ENCODE assay signal across 11 mouse cellular contexts in genomic region chr11:72435694-72436045, GRCm38 (mm10). TPM values are rescaled to one million over a fixed set of nuclear protein-coding genes. Genes with fewer than 3 reads are reported as not detected.
DNase-seq lines count a peak whose midpoint lies in the region; ATAC-seq lines count a peak whose summit lies in the region.
"Had no signal": no experiment of that assay in that cellular context is flagged by ENCODE, and none has a peak within 500 bp of the region (broad histone marks: within the 10 kb centered on the region; RNA-seq: fewer than 3 reads in every experiment).

No protein-coding gene starts in this region.

- H3K36me3 ChIP-seq in kidney, embryonic 15.5 days = no peaks in the 10 kb centered on the region

- intact Hi-C loops in gastrocnemius, postnatal 36 days (cut with DNase I) = loop anchor here (2.0 kb wide), 1 partner anchor 131 kb away; no protein-coding TSS in a partner anchor

- no peak overlapping the region for H3K4me3 ChIP-seq in kidney, embryonic 15.5 days (replicated peaks)

- peak; percentile 61 for ATAC-seq in kidney, embryonic 15.5 days (replicated peaks; ENCODE audit: low FRiP score)

- H3K9ac ChIP-seq in kidney, embryonic 15.5 days = no peak overlapping the region; the same call in 1 of the 2 replicates

- no peak overlapping the region for H3K4me2 ChIP-seq in kidney, embryonic 15.5 days

- DNase-seq in gastrocnemius, adult 8-10 months (ENCODE audit: low spot score in 2 of 2) = peak; percentile 37 to 45
- no peak for DNase-seq in gastrocnemius, postnatal 36 days
- DNase-seq in testis, postnatal 14 days (ENCODE audit: low spot score) = peak; percentile 54
- no peak for DNase-seq in testis, postnatal 10 days (ENCODE audit: low spot score)
- no peak for DNase-seq in B cell, adult 2 months
- DNase-seq in frontal cortex, postnatal 10 days (ENCODE audit: low spot score in 2 of 2) = no peak
- no peak for DNase-seq in embryo, embryonic 9.5 days (ENCODE audit: extremely low spot score)

- peaks cover 21% of the 10 kb centered on the region for H3K4me1 ChIP-seq in kidney, embryonic 15.5 days

- WGBS in kidney, embryonic 15.5 days = 4% methylated on average over 2 of the region's 2 CpGs

- no peaks in the 10 kb centered on the region for H3K9me3 ChIP-seq in kidney, embryonic 15.5 days (replicated peaks)

- no peaks in the 10 kb centered on the region for H3K27me3 ChIP-seq in kidney, embryonic 15.5 days

- H3K27ac ChIP-seq in kidney, embryonic 15.5 days = peak overlapping the region; percentile 56

RNA-seq across cellular contexts. Expression of gene Ggt6, which starts 0.3 kb away (rescaled TPM):
- total RNA-seq in gastrocnemius, adult 8-10 months (2022) = 1 to 10 TPM; 1.9 to 5.4 (median 3.8) TPM
- 1 to 10 TPM in 1 of 2 experiments, under 1 TPM in 1; 0.28 to 1.0 TPM for total RNA-seq in gastrocnemius, postnatal 36 days (2021)
- 0.87 and 0.95 TPM in 2 replicates for polyA plus RNA-seq in kidney, embryonic 15.5 days (2015; fragmentation: Nextera tagmentation; extraction: Ambion mirVana)
- total RNA-seq: heart, postnatal 36 days; left cerebral cortex, postnatal 14 days had no signal
- polyA plus RNA-seq: embryonic facial prominence, embryonic 11.5 days had no signal

RNA-seq across cellular contexts. Expression of gene Mybbp1a, which starts 5.5 kb away (rescaled TPM):
- total RNA-seq in gastrocnemius, adult 8-10 months (2022) = 10 to 100 TPM; 54.6 to 66.0 (median 57.1) TPM
- total RNA-seq in gastrocnemius, postnatal 36 days (2021) = 10 to 100 TPM; 48.6 to 58.9 TPM
- 162 and 184 TPM in 2 replicates for polyA plus RNA-seq in kidney, embryonic 15.5 days (2015; fragmentation: Nextera tagmentation; extraction: Ambion mirVana)

RNA-seq across cellular contexts. Expression of gene Smtnl2, which starts 24.2 kb away (rescaled TPM):
- 100 to 1,000 TPM; 270 to 439 (median 347) TPM for total RNA-seq in gastrocnemius, adult 8-10 months (2022)
- 100 to 1,000 TPM; 206 to 299 TPM for total RNA-seq in gastrocnemius, postnatal 36 days (2021)
- polyA plus RNA-seq in kidney, embryonic 15.5 days (2015; fragmentation: Nextera tagmentation; extraction: Ambion mirVana) = 109 and 111 TPM in 2 replicates

RNA-seq across cellular contexts. Expression of gene Spns2, which starts 54.0 kb away (rescaled TPM):
- total RNA-seq in gastrocnemius, adult 8-10 months (2022) = 10 to 100 TPM; 32.1 to 69.6 (median 54.1) TPM
- total RNA-seq in gastrocnemius, postnatal 36 days (2021) = 10 to 100 TPM; 21.3 to 25.1 TPM
- 2.9 and 3.4 TPM in 2 replicates for polyA plus RNA-seq in kidney, embryonic 15.5 days (2015; fragmentation: Nextera tagmentation; extraction: Ambion mirVana)

Comparison
In these comparisons a context has a peak if more than half of its experiments do, and no peak if none do; other contexts are left out.
1. DNase-seq: peak in gastrocnemius, adult 8-10 months (2 of 2) and testis, postnatal 14 days (single experiment); none in gastrocnemius, postnatal 36 days (0 of 2), testis, postnatal 10 days (single experiment), B cell, adult 2 months (0 of 2), frontal cortex, postnatal 10 days (0 of 2) and embryo, embryonic 9.5 days (single experiment).